Mouse (Mus musculus) testis, adult 2 months (tissue): ENCODE results near the gene Usp24.

Experiments used
- CTCF ChIP-seq: fragments of 200-500 bp; IDR thresholded peaks from 2 replicates; pipeline ENCODE4 v1.5.1; 2012; ENCODE audit warnings: low read depth, mild to moderate bottlenecking, inconsistent platforms, low read length, moderate library complexity; ENCODE audit not compliant: control insufficient read depth, insufficient read depth, insufficient replicate concordance
- POLR2A ChIP-seq: fragments of 200-500 bp; IDR thresholded peaks from 2 replicates; pipeline ENCODE4 v1.6.1; 2012; ENCODE audit warnings: low read depth, mild to moderate bottlenecking, inconsistent platforms, low read length, moderate library complexity; ENCODE audit not compliant: control insufficient read depth

DNA sequence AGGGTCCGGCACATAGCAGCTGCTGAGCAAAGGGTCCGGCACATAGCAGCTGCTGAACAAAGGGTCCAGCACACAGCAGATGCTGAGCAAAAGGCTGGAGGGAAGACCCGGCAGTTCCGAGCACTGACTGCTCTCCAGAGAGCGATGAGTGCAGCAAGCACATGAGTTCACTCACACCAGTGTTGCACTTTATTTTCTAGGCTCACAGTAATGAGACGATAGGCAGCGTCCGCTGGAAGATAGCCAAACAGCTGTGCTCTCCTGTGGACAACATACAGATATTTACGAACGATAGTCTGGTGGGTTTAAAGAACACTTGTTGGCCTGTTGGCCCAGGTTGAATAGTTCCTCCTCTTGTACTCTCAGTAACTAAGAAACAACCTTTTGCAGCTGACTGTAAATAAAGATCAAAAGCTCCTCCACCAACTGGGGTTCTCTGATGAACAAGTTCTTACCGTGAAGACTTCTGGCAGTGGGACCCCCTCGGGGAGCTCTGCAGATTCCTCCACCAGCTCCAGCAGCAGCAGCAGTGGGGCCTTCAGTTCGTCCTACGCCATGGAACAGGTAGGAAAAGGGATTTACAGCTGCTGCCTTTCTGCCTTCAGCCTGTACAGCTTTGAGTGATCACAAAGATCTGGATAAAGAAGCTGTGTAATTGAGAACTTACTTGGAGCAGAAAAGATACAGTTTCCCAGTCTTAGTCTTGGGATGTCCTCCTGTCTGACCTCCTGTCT lies 63.0 kb downstream of the Usp24 start:
- TF ChIP-seq CTCF = no peak
- no peak for TF ChIP-seq POLR2A
